Mouse (Mus musculus): ENCODE measurements around the gene Lrig1.

DNA sequence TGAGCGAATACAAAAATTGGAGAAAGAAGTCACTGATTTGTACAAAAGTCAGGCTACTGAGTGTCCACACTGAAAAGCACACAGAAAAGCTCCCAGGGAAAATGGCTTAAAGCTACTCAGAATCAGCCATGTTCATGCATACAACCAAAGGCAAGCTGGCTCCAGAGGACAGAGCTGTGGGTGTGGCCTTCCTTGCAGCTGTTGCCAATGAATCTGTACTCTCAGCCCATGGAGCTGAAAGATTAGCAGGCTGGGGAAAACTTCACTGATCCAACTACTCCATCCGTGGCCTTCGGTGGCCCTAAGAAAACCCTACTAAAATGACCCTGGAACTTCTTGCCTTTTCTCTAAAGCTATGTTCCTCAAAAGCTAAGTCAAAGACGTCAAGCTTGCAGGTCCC lies 11.2 kb downstream of the Lrig1 start:
- TF ChIP-seq POLR2A (IDR thresholded peaks at IDR 0.05; ENCODE audit: control insufficient read depth in 1 of 2, insufficient read depth in 1 of 2, low read depth in 1 of 2, low read length in 2 of 2, poor library complexity in 1 of 2) (no peak), CTCF (IDR thresholded peaks at IDR 0.05 in 2 of 3, conservative IDR thresholded peaks at IDR 0.05 in 1 of 3; ENCODE audit: control insufficient read depth in 1 of 3, insufficient read depth in 1 of 3, low read depth in 2 of 3, low read length in 3 of 3, poor library complexity in 1 of 3, severe bottlenecking in 1 of 3) (no peak), EP300 (IDR thresholded peaks at IDR 0.05; ENCODE audit: low read depth in 1 of 2, low read length in 2 of 2) (no peak), CHD2 (IDR thresholded peaks at IDR 0.05; ENCODE audit: low read length) (no peak), JUND (IDR thresholded peaks at IDR 0.05; ENCODE audit: low read depth, low read length) (no peak), SIN3A (IDR thresholded peaks at IDR 0.05; ENCODE audit: low read length) (no peak), NRF1 (IDR thresholded peaks at IDR 0.05; ENCODE audit: insufficient read depth, low read depth, low read length, poor library complexity, severe bottlenecking) (no peak), TAL1 (IDR thresholded peaks at IDR 0.05; ENCODE audit: low read length) (no peak), GATA1 (IDR thresholded peaks at IDR 0.05; ENCODE audit: low read depth, low read length) (no peak), SMC3 (IDR thresholded peaks at IDR 0.05; ENCODE audit: low read depth, low read length) (no peak), MAX (IDR thresholded peaks at IDR 0.05; ENCODE audit: low read length) (no peak), USF2 (IDR thresholded peaks at IDR 0.05; ENCODE audit: borderline replicate concordance in 1 of 2, insufficient read depth in 1 of 2, low read depth in 1 of 2, low read length in 2 of 2) (no peak), MAFK (IDR thresholded peaks at IDR 0.05; ENCODE audit: borderline replicate concordance, low read depth, low read length) (no peak)
